Mouse (Mus musculus): Measurements from ENCODE around the gene Cys1.
A peak's percentile ranks its signal among the peaks of the same experiment; 100 is the strongest.

Cys1 gene

GRCm38 (mm10) chr12:24697484-24698204 lies 16.0 kb upstream of the Cys1 start:
- peak; percentile 38 for DNase-seq (ENCODE audit: low read depth, low spot score)

GRCm38 (mm10) chr12:24696500-24697483 lies 15.2 kb upstream of the Cys1 start:
- peak; percentile 88 for DNase-seq (ENCODE audit: low read depth, low spot score)

GRCm38 (mm10) chr12:24690351-24690750 lies 8.7 kb upstream of the Cys1 start:
- no peak for DNase-seq (ENCODE audit: low read depth, low spot score)

GRCm38 (mm10) chr12:24686696-24687346 lies 5.2 kb upstream of the Cys1 start:
- no peak for DNase-seq (ENCODE audit: low read depth, low spot score)

GRCm38 (mm10) chr12:24686038-24686695 lies 4.6 kb upstream of the Cys1 start:
- no peak for DNase-seq (ENCODE audit: low read depth, low spot score)

GRCm38 (mm10) chr12:24683461-24683860 lies 1.8 kb upstream of the Cys1 start:
- DNase-seq (ENCODE audit: low read depth, low spot score): no peak

GRCm38 (mm10) chr12:24682563-24682962 lies 950 bp upstream of the Cys1 start:
- DNase-seq (ENCODE audit: low read depth, low spot score): no peak

GRCm38 (mm10) chr12:24680492-24681285 lies 924 bp downstream of the Cys1 start:
- no peak for DNase-seq (ENCODE audit: low read depth, low spot score)

- no peak for DNase-seq (ENCODE audit: low read depth, low spot score)
Observed at GRCm38 (mm10) chr12:24680096-24680491, 1.5 kb downstream of the Cys1 start.

- DNase-seq (ENCODE audit: low read depth, low spot score): no peak
Observed at GRCm38 (mm10) chr12:24662131-24662530, 19.5 kb downstream of the Cys1 start.

GRCm38 (mm10) chr12:24661100-24661499 lies 20.5 kb downstream of the Cys1 start:
- no peak for DNase-seq (ENCODE audit: low read depth, low spot score)

- DNase-seq (ENCODE audit: low read depth, low spot score): no peak
Observed at GRCm38 (mm10) chr12:24659923-24660322, 21.7 kb downstream of the Cys1 start.

GRCm38 (mm10) chr12:24658998-24659397 lies 22.6 kb downstream of the Cys1 start:
- no peak for DNase-seq (ENCODE audit: low read depth, low spot score)

- no peak for DNase-seq (ENCODE audit: low read depth, low spot score)
Observed at GRCm38 (mm10) chr12:24656436-24656835, 25.2 kb downstream of the Cys1 start.

GRCm38 (mm10) chr12:24654065-24654862 lies 27.3 kb downstream of the Cys1 start:
- DNase-seq (ENCODE audit: low read depth, low spot score): no peak

- peak; percentile 94 for DNase-seq (ENCODE audit: low read depth, low spot score)
Observed at GRCm38 (mm10) chr12:24651642-24652342, 29.8 kb downstream of the Cys1 start.

GRCm38 (mm10) chr12:24651063-24651557 lies 30.5 kb downstream of the Cys1 start, which contains the start of gene Klf11:
Gene Klf11, plus strand, starts transcription at chr12:24651274.
- DNase-seq (ENCODE audit: low read depth, low spot score): peak; percentile 88

GRCm38 (mm10) chr12:24650415-24651062 lies 31.1 kb downstream of the Cys1 start:
- no peak for DNase-seq (ENCODE audit: low read depth, low spot score)

All from 3T3-L1 (cell line).